Mouse (Mus musculus) urinary bladder, postnatal 36 days (tissue): Measurements from ENCODE around the gene Gm11596.
"Not testable (repeated sequence)": the region's sequence is repeated elsewhere in the genome, so short reads cannot be mapped to it uniquely, and the experiment has no call there.

Experiments
- DNase-seq, 2 experiments: peaks; one replicate each; pipeline ENCODE4 v3.0.0; 2022; ENCODE audit warnings: low spot score in 2 of 2, mixed read lengths in 1 of 2

The Gm11596 gene

DNA sequence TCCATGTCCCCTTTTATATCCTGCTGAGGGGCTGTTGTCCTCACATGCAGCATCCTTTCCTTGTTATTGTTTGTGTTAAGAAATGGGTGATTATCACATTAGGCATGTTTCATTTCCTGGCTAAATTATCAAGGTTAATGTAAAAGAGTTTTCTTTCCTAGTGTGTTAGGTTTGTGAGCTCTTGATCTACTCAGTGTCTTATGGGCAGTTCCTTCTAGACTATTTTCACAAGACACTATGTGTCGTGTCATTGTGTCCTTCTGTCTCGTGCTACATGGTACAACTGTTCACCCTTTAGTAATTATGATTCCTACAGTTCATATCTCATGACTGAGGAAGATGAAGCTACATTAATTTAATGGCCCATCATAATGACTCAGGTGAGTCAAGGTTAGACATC lies at the start of gene Gm11596:
Gene Gm11596 (minus strand): TSS at position 101 of the 400 bp plus-strand sequence.
- DNase-seq: no peak

DNA sequence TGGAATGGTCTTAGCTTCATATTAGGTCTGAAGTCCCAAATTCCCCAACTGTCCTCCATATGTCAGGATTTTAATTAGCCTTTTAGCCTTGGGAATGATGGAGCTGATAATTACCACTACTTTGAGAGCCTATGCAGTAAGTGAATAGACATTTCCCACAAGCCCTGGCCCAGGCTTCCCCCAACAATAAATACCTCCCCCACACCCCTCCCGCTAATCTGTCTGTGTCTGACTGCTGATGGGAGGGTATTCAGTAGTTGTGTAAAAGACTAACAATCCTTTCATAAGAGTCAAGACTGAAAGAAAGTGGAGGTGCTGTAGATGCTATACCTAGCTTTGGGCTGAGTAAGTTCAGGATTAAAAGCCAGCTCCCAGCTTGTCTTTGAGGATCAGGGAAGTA lies 48.9 kb upstream of the Gm11596 start:
- DNase-seq: no peak

DNA sequence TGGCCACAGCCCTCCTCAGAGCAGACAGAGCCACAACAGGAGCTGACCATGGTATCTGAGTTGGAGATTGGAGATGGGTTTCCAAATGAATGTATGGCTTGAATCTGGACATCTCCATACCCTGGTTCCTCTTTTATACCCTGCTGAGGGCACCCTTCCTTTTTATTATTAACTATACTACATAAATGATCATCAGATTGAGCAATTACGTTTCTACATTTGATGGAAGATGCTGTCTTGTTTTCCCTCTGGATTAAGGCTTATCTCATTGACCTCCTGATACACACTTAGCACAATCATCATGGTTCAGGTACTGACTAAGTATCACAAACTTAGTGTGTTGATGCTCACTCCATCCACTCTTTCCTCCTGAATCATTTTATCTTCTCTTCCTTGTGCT lies 44.7 kb upstream of the Gm11596 start, which contains the start of gene 2300003K06Rik:
Gene 2300003K06Rik (minus strand): TSS at position 101 of the 400 bp plus-strand sequence.
- DNase-seq: no peak

DNA sequence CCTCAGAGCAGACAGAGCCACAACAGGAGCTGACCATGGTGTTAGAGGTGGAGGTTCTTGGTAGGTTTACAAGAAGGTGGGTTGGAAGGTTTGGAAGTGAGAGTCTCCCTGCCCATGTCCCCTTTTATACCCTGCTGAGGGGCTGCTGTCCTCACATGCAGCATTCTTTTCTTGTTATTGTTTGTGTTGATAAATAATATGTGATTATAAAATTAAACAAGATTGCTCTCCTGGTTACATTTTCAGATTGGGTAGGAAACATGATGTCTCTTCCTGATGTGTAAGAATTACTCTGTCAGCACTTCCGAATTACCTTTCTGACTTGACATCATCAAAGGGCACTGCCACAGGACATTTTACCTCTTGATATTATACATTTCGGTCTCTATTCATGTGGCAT lies 22.3 kb upstream of the Gm11596 start, which contains the start of gene Gm11564:
Gene Gm11564 (minus strand): TSS at position 101 of the 400 bp plus-strand sequence.
- DNase-seq: not testable (repeated sequence)

DNA sequence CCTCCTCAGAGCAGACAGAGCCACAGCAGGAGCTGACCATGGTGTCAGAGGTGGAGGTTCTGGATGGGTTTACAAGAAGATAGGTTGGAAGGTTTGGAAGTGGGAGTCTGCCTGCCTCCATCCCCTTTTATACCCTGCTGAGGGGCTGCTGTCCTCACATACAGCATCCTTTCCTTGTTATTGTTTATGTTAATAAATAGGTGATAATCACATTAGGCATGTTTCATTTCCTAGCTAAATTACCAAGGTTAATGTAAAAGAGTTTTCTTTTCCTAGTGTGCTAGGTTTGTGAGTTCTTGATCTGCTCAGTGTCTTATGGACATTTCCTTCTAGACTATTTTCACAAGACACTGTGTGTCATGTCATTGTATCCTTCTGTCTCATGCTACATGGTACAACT lies 16.5 kb upstream of the Gm11596 start, which contains the start of gene Krtap4-13:
Gene Krtap4-13 (minus strand): TSS at position 101 of the 400 bp plus-strand sequence.
- not testable (repeated sequence) for DNase-seq

DNA sequence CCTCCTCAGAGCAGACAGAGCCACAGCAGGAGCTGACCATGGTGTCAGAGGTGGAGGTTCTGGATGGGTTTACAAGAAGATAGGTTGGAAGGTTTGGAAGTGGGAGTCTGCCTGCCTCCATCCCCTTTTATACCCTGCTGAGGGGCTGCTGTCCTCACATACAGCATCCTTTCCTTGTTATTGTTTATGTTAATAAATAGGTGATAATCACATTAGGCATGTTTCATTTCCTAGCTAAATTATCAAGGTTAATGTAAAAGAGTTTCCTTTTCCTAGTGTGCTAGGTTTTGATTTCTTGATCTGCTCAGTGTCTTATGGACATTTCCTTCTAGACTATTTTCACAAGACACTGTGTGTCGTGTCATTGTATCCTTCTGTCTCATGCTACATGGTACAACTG lies 11.1 kb upstream of the Gm11596 start, which contains the start of gene Gm11554:
Gene Gm11554 (minus strand): TSS at position 101 of the 400 bp plus-strand sequence.
- not testable (repeated sequence) for DNase-seq

DNA sequence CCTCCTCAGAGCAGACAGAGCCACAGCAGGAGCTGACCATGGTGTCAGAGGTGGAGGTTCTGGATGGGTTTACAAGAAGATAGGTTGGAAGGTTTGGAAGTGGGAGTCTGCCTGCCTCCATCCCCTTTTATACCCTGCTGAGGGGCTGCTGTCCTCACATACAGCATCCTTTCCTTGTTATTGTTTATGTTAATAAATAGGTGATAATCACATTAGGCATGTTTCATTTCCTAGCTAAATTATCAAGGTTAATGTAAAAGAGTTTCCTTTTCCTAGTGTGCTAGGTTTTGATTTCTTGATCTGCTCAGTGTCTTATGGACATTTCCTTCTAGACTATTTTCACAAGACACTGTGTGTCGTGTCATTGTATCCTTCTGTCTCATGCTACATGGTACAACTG lies 5.6 kb upstream of the Gm11596 start, which contains the start of gene Gm11569:
Gene Gm11569 (minus strand): TSS at position 101 of the 400 bp plus-strand sequence.
- not testable (repeated sequence) for DNase-seq

DNA sequence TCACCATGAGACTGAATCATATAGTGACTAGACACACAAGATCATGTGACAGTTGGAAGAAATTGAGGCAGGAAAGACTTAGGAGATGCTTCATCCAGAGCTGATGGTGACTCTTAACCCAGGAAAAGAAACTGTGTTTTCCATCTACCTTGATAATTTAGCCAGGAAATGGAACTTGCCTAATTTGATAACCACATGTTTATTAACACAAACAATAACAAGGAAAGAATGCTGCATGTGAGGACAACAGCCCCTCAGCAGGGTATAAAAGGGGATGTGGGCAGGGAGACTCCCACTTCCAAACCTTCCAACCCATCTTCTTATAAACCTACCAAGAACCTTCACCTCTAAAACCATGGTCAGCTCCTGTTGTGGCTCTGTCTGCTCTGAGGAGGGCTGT lies 8.4 kb downstream of the Gm11596 start, which contains the start of gene Krtap4-9:
Gene Krtap4-9 (plus strand): TSS at position 301 of the 400 bp plus-strand sequence.
- DNase-seq: not testable (repeated sequence)

DNA sequence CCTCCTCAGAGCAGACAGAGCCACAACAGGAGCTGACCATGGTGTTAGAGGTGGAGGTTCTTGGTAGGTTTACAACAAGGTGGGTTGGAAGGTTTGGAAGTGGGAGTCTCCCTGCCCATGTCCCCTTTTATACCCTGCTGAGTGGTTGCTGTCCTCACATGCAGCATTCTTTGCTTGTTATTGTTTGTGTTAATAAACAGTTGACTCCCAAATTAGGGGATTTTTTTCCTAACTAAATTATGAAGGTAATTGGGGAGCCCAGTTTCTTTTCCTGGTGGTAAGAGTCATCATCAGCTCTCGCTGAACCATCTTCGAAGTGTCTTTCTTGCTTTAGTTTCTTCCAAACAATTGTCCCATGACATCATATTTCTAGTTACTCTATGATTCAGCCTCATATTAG lies 12.7 kb downstream of the Gm11596 start, which contains the start of gene Krtap4-8:
Gene Krtap4-8 (minus strand): TSS at position 101 of the 400 bp plus-strand sequence.
- no peak for DNase-seq

DNA sequence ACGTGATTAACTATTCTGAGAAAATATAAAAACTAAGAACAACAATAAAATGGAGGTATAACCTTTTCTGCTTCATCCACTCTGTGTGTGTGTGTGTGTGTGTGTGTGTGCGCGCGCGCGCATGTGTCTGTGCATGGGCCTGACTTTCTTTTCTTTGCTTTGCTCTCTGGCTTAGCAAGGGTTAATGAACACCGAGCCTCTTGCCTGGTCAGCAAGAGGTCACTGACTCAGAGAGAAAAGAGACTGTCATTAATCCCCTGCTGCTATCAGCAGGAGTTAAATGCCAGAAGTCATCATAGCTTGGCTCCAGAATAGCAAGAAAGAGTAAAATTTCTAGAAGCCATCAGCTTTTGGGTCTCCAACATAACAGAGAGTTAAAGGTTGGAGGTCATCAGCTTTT lies 14.9 kb downstream of the Gm11596 start:
- no peak for DNase-seq

DNA sequence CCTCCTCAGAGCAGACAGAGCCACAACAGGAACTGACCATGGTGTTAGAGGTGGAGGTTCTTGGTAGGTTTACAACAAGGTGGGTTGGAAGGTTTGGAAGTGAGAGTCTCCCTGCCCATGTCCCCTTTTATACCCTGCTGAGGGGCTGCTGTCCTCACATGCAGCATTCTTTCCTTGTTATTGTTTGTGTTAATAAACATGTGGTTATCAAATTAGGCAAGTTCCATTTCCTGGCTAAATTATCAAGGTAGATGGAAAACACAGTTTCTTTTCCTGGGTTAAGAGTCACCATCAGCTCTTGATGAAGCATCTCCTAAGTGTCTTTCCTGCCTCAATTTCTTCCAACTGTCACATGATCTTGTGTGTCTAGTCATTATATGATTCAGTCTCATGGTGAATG lies 20.5 kb downstream of the Gm11596 start, which contains the start of gene Gm11595:
Gene Gm11595 (minus strand): TSS at position 101 of the 400 bp plus-strand sequence.
- DNase-seq: not testable (repeated sequence)

DNA sequence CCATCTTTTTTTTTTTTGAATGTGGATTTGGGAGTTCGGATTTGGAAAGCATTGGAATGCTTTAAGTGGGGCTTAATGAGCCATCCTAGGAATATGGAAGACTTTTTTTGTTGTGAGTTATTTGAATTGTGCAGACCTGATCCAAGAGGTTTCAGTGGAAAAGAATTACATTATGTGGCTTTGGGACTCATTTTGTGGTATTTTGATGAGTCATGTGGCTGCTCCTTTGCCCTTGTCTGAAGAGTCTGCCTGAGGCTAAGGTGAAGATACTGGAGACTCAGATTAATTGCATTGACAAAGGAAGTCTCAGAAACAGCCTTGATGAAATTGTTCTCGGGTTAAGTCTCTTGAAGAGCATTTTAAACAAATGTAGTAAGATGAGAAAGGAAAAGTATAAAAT lies 24.9 kb downstream of the Gm11596 start:
- DNase-seq: no peak

DNA sequence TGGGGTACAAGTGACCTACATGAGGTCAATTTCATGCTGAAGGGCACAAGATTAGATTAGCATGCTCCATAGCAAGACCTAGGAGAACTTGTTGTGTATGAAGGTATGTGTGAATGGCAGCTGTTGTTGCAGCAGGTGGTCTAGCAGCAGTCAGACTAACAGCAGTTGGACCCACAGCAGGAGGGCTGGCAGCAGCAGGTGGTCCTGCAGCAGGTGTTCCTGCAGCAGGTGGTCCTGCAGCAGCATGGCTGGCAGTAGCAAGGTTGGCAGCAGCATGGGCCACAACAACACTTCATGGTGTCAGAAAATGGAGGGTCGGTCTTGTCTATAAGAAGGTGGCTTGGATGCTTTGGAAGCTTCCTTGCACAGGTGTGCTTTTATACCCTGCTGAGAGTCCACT lies 34.4 kb downstream of the Gm11596 start:
- no peak for DNase-seq

DNA sequence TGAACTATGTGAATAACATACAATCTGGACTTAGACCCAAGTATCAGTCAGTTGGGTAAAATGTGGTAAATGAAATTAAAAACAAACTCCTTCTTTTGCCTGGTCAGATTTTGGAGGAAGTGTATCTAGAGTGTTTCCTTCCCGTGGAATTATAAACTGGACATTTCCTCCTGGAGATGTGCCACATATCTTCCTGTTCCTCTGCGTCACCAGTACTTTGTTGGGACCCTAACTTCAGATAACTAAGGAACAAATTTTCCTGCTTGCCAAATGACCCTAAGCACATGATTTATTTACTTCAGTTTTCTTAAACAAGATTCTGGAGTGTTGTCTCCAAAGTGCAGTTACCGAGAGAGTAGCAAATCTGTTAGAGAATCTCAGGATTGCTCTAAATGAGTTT lies 49.3 kb downstream of the Gm11596 start:
- no peak for DNase-seq
